Mouse (Mus musculus) naive thymus-derived CD4-positive, alpha-beta T cell, adult 2 months (primary cell): Measurements from ENCODE around the gene Nes.
A peak's percentile ranks its signal among the peaks of the same experiment; 100 is the strongest.

Source experiments
- DNase-seq: peaks from one replicate; pipeline ENCODE4 v3.0.0-alpha.2; 2011; ENCODE audit warnings: low read depth

Nes gene

DNA sequence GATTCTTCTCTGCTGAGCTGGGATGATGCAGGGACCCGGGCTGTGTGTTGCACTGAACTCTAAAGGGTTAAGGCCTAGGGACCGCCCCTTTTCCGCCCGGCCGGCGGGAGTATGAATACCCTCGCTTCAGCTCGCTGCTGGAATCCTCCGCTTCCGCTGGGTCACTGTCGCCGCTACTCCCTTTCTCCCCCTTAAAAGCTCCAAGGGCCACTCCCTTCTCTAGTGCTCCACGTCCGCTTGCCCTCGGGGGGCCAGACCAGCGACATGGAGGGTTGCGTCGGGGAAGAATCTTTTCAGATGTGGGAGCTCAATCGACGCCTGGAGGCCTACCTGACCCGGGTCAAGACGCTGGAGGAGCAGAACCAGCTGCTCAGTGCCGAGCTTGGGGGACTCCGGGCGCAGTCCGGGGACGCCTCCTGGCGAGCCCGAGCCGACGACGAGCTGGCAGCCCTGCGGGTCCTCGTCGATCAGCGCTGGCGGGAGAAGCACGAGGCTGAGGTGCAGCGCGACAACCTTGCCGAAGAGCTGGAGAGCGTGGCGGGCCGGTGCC lies at the start of gene Nes:
TSS of gene Nes (plus strand) at position 140 of the 550 bp plus-strand sequence.
- peak; percentile 45 for DNase-seq

DNA sequence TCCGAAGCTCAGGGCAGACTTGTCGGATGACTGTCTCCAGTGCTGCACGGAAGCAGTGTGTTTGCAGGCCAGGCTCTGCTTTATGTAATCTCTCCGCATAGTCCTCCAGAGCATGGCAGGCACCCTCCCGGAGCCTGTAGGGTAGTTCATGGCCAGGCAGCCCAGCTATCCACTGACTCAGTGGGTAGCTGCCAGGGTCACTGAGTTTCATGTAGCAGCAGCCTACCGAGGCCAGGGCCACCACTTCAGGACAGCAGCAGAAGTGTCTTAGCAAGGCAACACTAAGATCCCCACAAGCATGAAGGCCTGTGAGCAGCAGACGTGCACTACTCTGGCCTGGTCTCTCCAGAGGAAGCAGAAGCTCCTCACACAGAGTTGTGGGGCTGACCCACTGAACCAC lies 45.9 kb upstream of the Nes start:
- no peak for DNase-seq

DNA sequence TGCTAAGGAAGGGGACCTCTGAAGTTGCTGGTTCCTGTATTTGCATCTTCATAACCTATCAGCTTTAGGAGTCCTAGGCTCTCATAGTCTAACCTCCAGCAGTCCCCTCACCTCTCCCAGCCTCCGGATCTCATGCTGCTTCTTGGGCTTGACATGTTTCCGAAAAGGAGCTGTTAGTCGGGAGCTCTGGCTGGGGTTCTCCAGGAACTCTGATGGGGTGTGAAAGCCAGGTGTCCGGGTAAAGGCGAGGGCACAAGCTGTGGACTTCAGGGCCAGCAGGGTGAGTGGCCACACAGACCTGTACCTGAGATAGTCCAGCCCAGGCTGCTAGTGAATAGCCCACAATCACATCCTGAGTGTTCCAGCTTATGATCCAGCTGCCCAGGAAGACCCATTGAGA lies 43.4 kb upstream of the Nes start:
- no peak for DNase-seq

DNA sequence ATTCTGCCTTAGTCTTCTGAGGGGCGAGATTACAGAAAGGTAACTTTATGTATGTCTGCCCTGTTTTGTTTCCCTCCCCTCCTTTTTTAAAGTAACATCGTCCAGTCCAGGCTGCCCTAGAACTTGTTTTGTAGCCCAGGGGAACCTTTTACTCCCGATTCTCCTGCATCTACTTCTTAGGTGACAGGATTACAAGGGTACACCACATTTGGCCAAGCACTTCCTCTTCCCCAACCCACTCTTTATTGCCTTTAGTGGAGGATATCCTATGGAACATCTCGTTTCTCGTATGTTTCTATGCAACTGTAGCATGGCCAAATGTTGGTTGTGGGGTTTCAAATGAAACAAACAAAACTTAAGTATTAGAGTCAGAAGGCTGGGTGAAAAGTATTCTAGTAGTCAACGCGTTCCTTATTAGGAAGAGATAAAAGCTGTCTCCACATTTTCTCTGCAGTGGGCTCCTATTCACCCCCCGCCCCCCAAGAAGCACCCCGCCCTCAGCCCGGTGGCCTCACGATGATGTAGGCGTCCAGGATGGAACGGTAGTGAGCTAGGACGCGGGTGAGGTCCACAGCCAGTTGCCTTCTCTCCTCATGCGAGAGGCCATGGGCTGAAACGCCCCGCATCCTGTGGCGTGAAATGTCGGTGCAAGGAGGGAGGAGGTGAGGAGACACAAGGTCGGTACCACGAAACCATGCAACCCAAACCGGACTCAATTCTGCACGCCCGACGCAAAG lies 41.4 kb upstream of the Nes start:
- DNase-seq: no peak

DNA sequence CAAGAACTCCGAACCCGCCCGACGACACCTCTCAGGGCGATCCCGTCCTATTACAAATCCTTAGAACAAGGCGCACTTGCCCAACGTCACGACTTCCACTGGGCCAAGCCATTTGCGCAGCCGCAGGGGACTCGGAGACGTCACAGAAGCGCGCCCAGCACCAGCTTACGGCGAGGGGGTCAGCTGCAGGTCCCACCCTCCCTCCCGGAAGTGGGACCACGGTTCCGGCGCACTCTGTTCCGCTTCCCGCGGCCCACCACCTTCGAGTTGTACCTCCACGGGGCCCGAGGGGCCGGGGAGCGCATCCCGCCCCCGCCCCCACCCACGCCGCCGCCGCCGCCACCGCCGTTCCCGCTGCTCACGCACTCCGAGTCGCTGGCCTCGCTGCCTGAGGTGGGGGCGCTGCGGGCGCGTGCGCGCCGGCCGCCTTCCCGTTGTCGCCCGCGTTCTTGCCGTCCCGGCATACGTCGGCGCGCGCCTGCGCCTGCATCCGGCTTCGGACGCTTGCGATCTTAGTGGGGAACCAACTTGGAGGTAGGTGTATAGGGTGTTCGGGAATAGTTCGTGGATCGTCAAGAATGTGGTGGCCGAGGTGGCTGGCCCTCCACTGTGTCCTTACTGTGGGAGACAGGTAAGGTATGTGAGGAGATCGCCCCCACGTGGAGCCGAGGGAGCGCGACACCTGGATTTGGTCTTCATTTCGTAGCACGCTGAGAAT lies 40.6 kb upstream of the Nes start, which contains the start of the genes Isg20l2 and Rrnad1:
TSS of gene Isg20l2 (plus strand) at position 237 of the 718 bp plus-strand sequence.
TSS of gene Rrnad1 (minus strand) at position 640 of the 718 bp plus-strand sequence.
- DNase-seq: peak; percentile 96

DNA sequence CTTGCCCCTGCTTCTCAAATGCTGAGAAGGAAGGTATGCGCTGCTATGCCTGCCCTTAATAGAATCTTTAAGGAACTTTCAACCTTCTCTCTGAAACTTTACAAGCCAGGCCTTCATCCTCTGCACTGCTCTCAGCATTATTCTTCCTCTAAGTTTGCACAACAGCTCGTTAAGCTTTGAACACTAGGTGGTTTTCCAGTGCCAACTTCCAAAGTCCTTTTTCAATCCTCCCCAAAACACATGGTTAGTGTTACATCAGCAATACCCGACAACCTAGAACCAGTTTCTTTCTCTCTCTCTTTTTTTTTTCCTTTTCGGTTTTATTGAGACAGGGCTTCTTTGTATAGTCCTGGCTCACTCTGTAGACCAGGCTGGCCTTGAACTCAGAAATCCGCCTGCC lies 36.9 kb upstream of the Nes start:
- no peak for DNase-seq

DNA sequence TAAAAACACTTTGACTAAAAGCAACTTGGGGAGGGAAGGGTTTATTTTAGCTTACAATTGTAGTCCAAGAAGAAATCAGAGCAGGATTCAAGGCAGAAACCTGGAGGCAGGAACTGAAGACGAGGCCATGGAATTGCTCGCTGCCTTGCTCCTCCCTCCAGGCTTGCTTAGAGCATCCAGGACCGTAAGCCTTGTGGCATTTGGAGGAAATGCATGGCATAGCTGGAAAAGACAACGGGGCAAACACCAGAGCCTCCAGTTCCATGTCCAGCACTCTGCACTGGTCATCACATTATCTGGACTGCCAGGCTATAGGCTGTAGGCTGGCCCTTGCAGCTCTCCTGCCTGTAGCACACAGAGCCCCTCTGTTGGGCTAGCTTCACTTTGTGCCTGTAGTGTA lies 36.4 kb upstream of the Nes start:
- no peak for DNase-seq

DNA sequence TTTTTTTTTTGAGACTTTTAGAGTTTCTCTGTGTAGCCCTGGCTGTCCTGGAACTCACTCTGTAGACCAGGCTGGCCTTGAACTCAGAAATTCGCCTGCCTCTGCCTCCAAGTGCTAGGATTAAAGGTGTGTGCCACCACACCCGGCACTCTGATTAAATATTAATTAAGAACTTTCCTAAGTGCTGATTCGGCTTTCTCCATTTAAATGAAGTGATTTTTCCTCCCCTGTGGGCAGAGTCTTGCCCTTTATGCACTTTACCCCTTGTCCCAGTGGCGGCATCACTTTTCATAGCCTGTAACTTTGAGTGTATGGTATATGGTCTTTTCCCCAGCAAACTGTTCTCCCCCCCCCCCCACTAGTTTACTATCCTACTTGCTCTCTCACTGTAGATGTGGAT lies 35.7 kb upstream of the Nes start:
- no peak for DNase-seq

DNA sequence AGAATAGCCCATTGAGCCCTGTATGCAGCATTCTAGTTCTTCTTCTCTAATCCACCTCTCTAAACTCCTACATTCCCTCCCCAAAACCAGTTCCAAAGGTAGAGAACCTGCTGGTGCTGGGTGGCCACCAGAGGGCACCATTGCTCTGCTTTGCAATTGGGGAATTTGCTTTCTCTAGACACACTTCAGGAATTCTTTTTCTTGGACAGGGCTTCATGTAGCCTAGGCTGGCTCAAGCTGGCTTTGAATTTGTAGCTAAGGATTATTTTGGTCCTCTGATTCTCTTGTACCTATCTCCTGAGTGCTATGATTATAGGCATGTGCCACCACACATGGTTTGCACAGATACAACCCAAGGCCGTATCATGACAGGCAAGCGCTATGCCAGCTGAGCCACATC lies 35.1 kb upstream of the Nes start:
- peak; percentile 74 for DNase-seq

DNA sequence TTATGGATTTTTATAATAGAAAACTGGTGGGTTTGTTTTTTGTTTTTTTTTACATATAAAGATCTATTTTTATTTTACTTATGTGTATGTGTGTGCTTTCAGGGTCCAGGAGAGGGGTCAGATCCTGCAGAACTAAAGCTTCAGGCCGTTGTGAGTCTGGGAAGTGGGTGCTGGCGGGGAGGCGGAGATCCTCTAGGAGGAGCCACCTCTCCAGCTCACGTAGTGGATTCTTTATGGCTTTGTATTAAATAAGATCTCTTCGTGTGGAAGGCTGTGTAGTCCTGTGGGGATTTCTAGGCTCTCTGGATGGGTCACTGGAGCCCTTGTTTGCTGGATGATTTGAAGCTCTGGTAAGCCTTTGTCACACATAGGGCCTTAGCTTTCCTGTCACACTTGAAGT lies 30.3 kb upstream of the Nes start:
- DNase-seq: no peak

DNA sequence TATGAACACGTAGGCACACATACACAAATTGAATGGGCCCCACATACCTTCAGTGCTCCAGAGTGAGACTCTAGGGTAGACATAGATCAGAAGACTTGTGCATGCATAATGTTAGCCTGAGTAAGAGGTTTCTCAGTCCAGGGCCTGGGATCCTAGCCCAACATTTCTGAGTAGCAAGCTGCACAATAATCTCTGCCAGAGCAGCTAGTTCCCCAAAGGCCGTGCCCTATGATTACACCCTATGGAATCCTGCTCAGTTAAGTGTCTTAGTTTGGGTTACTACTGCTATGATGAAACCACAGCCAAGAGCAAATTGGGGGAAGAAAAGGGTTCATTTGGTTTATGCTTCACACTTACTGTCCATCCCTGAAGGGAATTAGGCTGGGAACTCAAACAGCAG lies 28.4 kb upstream of the Nes start:
- DNase-seq: no peak

DNA sequence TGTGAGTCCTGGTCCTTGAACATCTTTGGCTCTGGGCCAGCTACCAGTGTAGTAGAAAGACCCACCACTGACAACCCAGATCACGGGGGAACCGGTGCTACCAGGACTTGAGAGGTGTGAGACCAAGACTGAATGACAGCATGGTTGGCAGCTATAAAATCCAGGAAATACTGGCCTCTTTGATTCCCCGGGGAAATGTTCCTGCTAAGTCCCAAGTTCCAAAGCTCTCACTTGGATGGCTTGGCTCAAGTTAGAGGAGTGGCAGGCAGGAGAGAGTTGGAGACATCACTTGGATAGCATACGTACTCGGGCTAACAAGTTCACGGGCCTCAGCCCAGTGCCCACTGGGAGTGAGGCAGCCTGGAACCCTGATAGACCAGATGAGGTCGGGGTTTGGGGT lies 27.3 kb upstream of the Nes start:
- no peak for DNase-seq

DNA sequence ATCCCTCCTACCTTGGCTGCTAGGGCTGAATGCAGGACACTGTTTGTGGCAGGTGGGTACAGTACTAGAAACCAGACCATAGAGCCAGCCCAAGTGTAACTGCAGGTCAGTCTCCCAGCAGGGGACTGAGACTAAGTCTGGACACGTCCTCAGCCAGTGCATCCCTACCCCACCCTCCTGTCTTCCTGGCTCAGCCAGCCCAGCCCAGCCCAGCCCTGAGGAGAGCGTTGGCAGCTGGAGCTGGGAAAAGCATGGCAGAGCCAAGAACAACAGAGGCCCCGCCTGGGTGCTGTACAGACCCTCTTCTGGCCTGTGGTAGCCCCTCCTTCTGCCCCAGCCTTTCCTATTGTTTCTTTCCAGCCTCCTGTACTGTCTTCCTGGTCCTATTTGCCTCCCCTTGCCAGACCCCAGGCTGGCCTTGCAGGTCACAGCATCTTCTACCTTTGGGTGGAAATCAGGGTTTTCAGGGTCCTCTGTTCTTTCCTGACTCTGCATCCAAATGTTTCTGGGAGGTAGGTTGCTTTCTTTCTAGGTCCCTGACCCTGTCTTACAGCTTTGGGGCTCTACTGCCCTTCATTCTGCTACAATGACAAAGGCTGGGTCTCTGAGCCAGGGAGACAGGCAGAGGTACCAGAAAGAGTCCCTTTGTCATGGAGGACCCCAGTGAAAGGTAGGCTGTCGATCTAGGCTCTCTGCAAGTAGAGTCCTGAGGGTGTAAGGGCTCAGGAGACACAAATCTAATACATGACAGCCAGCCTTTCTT lies 25.9 kb upstream of the Nes start:
- DNase-seq: no peak

DNA sequence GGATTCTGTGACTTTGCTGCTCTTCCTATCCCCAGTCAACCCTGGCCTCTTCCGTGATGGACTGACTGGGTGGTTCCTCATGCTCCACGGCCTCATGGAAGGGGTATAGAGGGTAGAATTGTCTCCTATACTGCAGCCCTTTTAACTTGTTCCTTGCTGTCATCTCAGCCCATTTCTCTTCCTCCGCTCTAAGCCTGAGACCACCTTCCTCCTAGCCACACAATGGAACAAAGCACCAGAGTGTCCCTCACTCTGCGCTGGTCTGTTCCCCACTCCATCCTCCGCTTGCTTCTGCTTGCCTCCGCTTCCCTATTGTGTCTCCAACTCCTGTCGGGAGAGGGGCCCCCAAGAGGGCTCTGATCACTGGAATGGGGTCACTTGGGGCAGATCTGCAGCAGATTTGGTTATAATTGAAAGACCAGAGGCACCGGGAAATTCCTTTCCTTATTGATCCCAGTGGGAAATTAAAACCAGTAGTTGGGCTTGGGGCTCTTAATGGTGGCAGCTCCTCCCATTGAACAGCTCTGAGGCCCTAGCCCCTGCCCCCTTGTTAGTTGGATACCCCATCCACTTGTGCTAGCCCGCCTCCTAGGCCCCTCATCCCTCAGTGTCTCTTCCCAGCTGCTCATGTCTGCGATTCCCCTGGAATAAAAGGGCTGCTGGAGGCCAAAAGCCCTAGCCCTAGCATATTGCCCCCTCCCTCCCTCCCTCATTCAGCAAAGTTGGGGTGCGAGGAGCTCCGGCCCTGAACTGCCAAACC lies 24.9 kb upstream of the Nes start:
- no peak for DNase-seq

DNA sequence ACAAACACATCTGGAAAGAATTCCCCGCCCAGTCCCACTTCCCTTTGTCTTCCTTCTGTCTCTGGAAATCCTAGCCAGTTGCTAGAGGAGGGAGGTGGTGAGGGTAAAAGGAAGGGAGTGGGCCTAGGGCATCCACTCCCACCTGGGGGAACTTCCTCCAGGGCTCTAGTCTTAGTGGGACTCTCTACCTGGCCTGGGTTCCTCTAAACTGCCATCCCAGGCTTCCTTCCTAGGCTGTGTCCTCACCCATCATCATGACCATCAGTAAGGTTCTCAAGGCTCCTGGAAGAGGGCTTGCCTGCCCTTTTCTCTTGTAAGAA lies 24.4 kb upstream of the Nes start:
- DNase-seq: no peak

DNA sequence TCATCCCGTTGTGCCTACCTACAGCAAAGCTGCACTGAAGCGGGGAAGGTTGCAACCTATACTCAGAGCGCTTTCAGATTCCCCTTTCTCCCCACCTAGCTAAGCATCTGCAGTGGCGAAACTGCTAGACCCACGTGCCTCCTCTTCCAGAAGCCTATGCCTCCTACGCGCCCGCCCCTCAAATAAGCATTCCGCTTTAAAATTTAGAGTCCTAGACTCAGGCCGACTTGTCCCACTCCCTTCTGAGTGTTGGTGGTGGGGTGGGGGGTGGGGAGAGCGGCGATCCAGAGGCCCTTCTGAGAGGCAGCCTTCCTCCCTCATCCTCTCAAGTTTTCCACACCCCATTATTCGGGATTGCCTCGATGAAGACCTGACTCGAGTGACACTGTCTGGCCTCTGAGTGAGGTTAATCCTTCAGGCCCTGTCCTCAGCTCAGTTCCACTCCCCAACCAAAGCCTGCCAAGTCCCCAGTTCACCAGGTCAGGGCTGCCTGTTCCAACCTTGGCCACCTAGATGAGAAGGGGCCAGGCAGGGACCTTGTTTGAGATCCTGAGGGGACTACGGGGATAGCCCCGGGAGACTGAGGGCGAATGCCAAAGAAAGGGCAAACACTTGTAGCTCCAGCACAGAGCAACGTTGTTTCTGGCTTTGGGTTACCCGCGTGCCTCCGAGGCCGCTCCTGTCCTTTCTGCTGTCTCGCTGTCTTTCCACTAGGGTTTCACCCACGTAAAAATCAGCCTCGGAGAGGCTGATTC lies 23.6 kb upstream of the Nes start:
- DNase-seq: peak; percentile 38

DNA sequence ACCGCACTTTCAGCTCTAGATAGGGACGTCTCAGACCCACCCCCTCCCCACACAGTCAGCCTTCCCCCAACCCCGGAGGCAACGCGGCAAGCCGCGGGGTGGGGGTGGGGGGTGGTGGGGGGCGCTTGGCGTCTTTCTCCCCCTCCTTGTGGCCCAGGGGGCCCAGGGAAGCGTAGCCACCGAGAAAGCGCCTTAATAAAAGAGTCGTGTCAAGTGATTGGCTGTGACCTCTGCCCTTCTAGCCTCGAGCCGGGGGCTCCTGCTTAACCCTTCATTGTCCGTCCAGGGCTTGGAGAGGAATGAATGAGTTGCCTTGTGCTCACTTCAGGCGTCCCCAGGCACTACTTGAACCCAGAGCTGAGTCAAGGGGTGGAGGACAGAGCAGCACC lies 23.1 kb upstream of the Nes start:
- DNase-seq: no peak

DNA sequence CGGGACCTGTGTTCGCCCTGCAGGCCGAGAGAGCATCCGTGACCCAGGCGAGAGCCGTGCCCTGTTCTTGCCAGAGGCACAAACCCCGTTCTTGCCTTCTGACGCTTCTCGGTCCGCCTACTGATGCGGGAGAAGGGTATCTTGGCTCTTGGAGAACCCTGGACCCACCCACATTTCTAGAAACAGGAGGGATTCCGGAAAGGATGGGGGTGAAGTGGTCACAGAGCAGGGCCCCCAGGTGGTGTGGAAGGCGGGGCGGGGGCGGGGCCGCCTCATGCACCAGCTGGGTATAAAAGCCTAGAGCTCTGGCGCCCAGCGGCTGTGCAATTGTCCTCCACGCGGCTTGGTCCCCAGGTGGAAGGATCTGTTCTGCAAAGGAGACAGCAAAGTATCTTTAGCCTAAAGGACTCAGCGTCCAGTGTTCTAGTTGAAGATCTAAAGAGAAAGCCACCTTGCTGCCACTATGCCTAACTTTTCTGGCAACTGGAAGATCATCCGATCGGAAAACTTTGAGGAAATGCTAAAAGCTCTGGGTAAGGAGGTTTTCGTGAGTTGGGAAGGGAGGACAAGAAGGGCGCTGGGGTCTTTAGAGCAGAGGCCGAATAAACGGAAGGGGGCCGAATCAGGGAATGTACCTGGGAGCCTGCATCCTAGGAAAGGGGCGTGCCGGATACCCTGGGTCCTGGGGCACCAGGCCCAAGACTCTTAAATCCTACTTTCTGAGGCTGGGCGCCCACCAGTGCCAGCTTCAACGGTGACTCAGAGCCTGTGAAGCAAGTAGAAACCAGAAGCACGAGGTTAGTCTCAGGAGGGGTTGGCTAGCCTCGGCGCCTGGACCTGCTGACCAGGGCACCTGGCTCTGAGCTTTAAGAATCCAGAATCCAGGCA lies 22.3 kb upstream of the Nes start, which contains the start of gene Crabp2:
TSS of gene Crabp2 (plus strand) at position 289 of the 888 bp plus-strand sequence.
- peak; percentile 39 for DNase-seq

DNA sequence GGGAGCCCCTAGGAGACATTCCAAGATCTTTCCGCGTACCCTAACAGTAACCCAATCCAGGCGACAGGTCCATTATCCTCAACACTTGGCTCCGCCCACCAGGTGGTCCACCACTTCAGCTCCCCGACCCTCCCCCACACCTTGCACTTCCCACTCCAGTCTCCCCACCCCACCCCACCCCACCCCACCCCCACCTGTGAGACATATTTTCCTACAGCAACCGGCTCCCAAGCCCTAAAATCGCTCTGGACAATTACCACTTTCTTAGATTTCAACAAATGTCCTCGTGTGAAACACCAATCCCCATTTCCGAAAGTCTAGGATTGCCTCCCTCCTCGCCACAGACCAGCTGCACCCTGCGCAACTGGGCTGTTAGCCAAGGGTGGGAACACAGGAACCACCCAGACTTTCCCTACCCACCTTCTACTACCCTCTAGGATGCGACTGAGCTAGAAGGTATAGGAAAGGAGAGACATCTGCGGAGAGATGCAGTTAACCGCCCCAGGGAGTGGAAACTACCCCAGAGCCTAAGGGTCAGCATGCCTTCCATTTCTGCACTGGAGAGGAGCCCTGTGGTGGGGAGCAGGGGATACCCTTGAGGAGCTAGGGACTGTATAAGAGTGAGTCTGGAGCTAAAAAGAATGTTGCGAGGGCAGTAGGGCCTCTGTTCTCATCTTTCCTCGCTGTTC lies 21.5 kb upstream of the Nes start:
- no peak for DNase-seq
